Mouse (Mus musculus) midbrain, embryonic 13.5 days (tissue): ENCODE results near the gene Pde2a. TPM values are rescaled to one million over a fixed set of nuclear protein-coding genes. Genes with fewer than 3 reads are reported as not detected.

ENCODE experiments used
- ATAC-seq: fragments of 200-750 bp; cut with Nextera tagmentation; 2 replicates; pipeline ENCODE4 v1.8.0; 2017; ENCODE audit warnings: mild to moderate bottlenecking, moderate TSS enrichment, moderate library complexity
- H3K27ac ChIP-seq: fragments of 300-500 bp; sonication (generic); 2 replicates; pipeline ENCODE4 v1.5.1; 2015; ENCODE audit warnings: inconsistent platforms, mild to moderate bottlenecking, moderate library complexity
- H3K27me3 ChIP-seq: fragments of 300-500 bp; sonication (generic); 2 replicates; pipeline ENCODE4 v1.6.1; 2015; ENCODE audit warnings: mild to moderate bottlenecking, inconsistent platforms
- H3K36me3 ChIP-seq: fragments of 300-500 bp; sonication (generic); 2 replicates; pipeline ENCODE4 v1.6.1; 2015; ENCODE audit warnings: mild to moderate bottlenecking, inconsistent platforms
- H3K4me1 ChIP-seq: fragments of 300-500 bp; sonication (generic); replicated peaks from 2 replicates; pipeline ENCODE4 v1.6.1; 2015; ENCODE audit warnings: inconsistent platforms
- H3K4me2 ChIP-seq: fragments of 300-500 bp; sonication (generic); replicated peaks from 2 replicates; pipeline ENCODE4 v1.6.1; 2015; ENCODE audit warnings: moderate library complexity, mild to moderate bottlenecking, inconsistent platforms
- H3K4me3 ChIP-seq: fragments of 300-500 bp; sonication (generic); replicated peaks from 2 replicates; pipeline ENCODE4 v1.5.1; 2015; ENCODE audit warnings: mild to moderate bottlenecking, inconsistent platforms
- H3K9ac ChIP-seq: fragments of 300-500 bp; sonication (generic); replicated peaks from 2 replicates; pipeline ENCODE4 v1.6.1; 2015; ENCODE audit warnings: mild to moderate bottlenecking, inconsistent platforms
- H3K9me3 ChIP-seq: fragments of 300-500 bp; sonication (generic); 2 replicates; pipeline ENCODE4 v1.6.1; 2016; ENCODE audit warnings: mild to moderate bottlenecking, inconsistent platforms
- WGBS: fragments of 180-500 bp; shearing (Covaris S2); methylation state at CpG from one replicate; pipeline ENCODE4 v1.1.7; 2015; 5-methylcytosine and 5-hydroxymethylcytosine counted together
- polyA plus RNA-seq: library from polyadenylated mRNA; unstranded; fragments of >200 nt; fragmentation: Nextera tagmentation; extraction: Ambion mirVana; gene quantifications from 2 replicates; pipeline ENCODE4 v1.2.1, GENCODE M21; 2015

Pde2a gene
- polyA plus RNA-seq, 1 experiment from 2014 or later = 18.9 TPM

- ATAC-seq = no peak
- WGBS = 45% methylated on average over 6 of the region's 6 CpGs
These were observed 59.2 kb downstream of the Pde2a start for GRCm38 (mm10) chr7:101480671-101481070.

GRCm38 (mm10) chr7:101481872-101482498 lies 60.5 kb downstream of the Pde2a start:
- no peak for ATAC-seq
- no peak overlapping the region for H3K27ac ChIP-seq

More at GRCm38 (mm10) chr7:101480671-101481070, 59.2 kb downstream of the Pde2a start:
- H3K27ac ChIP-seq = no peak overlapping the region
- H3K27me3 ChIP-seq = no peaks in the 10 kb centered on the region
- H3K9ac ChIP-seq = no peak overlapping the region
- H3K36me3 ChIP-seq = no peaks in the 10 kb centered on the region
- no peak overlapping the region for H3K4me2 ChIP-seq
- no peaks in the 10 kb centered on the region for H3K9me3 ChIP-seq
- H3K4me3 ChIP-seq = no peak overlapping the region
- no peaks in the 10 kb centered on the region for H3K4me1 ChIP-seq

GRCm38 (mm10) chr7:101482499-101483081 lies 61.1 kb downstream of the Pde2a start:
- no peaks in the 10 kb centered on the region for H3K9me3 ChIP-seq
- ATAC-seq = peak; percentile 43
- no peak overlapping the region for H3K4me2 ChIP-seq
- H3K9ac ChIP-seq = no peak overlapping the region
- no peaks in the 10 kb centered on the region for H3K36me3 ChIP-seq
- H3K4me3 ChIP-seq = no peak overlapping the region
- no peak overlapping the region for H3K27ac ChIP-seq
- H3K4me1 ChIP-seq = no peaks in the 10 kb centered on the region
- no peaks in the 10 kb centered on the region for H3K27me3 ChIP-seq
- WGBS = 79% methylated on average over 9 of the region's 9 CpGs

More at GRCm38 (mm10) chr7:101481872-101482498, 60.5 kb downstream of the Pde2a start:
- no peak overlapping the region for H3K4me2 ChIP-seq
- H3K27me3 ChIP-seq = no peaks in the 10 kb centered on the region
- H3K9ac ChIP-seq = no peak overlapping the region
- H3K4me1 ChIP-seq = no peaks in the 10 kb centered on the region
- no peak overlapping the region for H3K4me3 ChIP-seq
- WGBS = 74% methylated on average over 8 of the region's 8 CpGs
- no peaks in the 10 kb centered on the region for H3K36me3 ChIP-seq
- H3K9me3 ChIP-seq = no peaks in the 10 kb centered on the region

- H3K4me2 ChIP-seq = no peak overlapping the region
- H3K27ac ChIP-seq = no peak overlapping the region
- no peaks in the 10 kb centered on the region for H3K36me3 ChIP-seq
- H3K9ac ChIP-seq = no peak overlapping the region
- WGBS = 72% methylated on average over 9 of the region's 9 CpGs
- no peaks in the 10 kb centered on the region for H3K9me3 ChIP-seq
- no peaks in the 10 kb centered on the region for H3K27me3 ChIP-seq
- ATAC-seq = no peak
- H3K4me3 ChIP-seq = no peak overlapping the region
- no peaks in the 10 kb centered on the region for H3K4me1 ChIP-seq
These were observed 62.1 kb downstream of the Pde2a start for GRCm38 (mm10) chr7:101483498-101484115.

GRCm38 (mm10) chr7:101487102-101487501 lies 65.6 kb downstream of the Pde2a start:
- Histone ChIP-seq H3K9me3 (no peaks in the 10 kb centered on the region), H3K36me3 (no peaks in the 10 kb centered on the region), H3K4me1 (no peaks in the 10 kb centered on the region), H3K27me3 (no peaks in the 10 kb centered on the region), H3K9ac (no peak overlapping the region), H3K27ac (no peak overlapping the region), H3K4me3 (no peak overlapping the region), H3K4me2 (no peak overlapping the region)
- no peak for ATAC-seq
- 77% methylated on average over 5 of the region's 5 CpGs for WGBS

- Histone ChIP-seq H3K4me2 (no peak overlapping the region), H3K9ac (no peak overlapping the region), H3K9me3 (no peaks in the 10 kb centered on the region), H3K4me1 (no peaks in the 10 kb centered on the region), H3K27me3 (no peaks in the 10 kb centered on the region), H3K4me3 (no peak overlapping the region), H3K36me3 (no peaks in the 10 kb centered on the region), H3K27ac (no peak overlapping the region)
- no peak for ATAC-seq
- 54% methylated on average over 4 of the region's 4 CpGs for WGBS
These were observed 69.5 kb downstream of the Pde2a start for GRCm38 (mm10) chr7:101490952-101491351.

- WGBS = 82% methylated on average over 3 of the region's 3 CpGs
- no peak overlapping the region for H3K4me3 ChIP-seq
- no peaks in the 10 kb centered on the region for H3K9me3 ChIP-seq
- ATAC-seq = no peak
- no peak overlapping the region for H3K4me2 ChIP-seq
- H3K9ac ChIP-seq = no peak overlapping the region
- peaks cover 5% of the 10 kb centered on the region; the same call in 1 of the 2 replicates for H3K4me1 ChIP-seq
- no peaks in the 10 kb centered on the region for H3K36me3 ChIP-seq
- H3K27me3 ChIP-seq = 0 out of 2 replicates have a peak, but pooled peaks cover 9% of the 10 kb centered on the region
- no peak overlapping the region for H3K27ac ChIP-seq
These were observed 76.9 kb downstream of the Pde2a start for GRCm38 (mm10) chr7:101498385-101498784.

- no peak for ATAC-seq
- Histone ChIP-seq H3K27me3 (peaks cover 17% of the 10 kb centered on the region), H3K4me2 (no peak overlapping the region), H3K36me3 (no peaks in the 10 kb centered on the region), H3K27ac (no peak overlapping the region), H3K4me1 (peaks cover 9% of the 10 kb centered on the region), H3K9ac (no peak overlapping the region), H3K9me3 (no peaks in the 10 kb centered on the region), H3K4me3 (no peak overlapping the region)
- 53% methylated on average over 10 of the region's 10 CpGs for WGBS
These were observed 77.8 kb downstream of the Pde2a start for GRCm38 (mm10) chr7:101499251-101499650.

- no peak for ATAC-seq
- Histone ChIP-seq H3K4me3 (no peak overlapping the region), H3K4me1 (peaks cover 14% of the 10 kb centered on the region), H3K36me3 (no peaks in the 10 kb centered on the region), H3K4me2 (no peak overlapping the region), H3K9me3 (no peaks in the 10 kb centered on the region), H3K27ac (no peak overlapping the region), H3K27me3 (peaks cover 20% of the 10 kb centered on the region), H3K9ac (no peak overlapping the region)
- WGBS = 66% methylated on average over 9 of the region's 9 CpGs
These were observed 78.2 kb downstream of the Pde2a start for GRCm38 (mm10) chr7:101499701-101500100.

GRCm38 (mm10) chr7:101501236-101501635 lies 79.7 kb downstream of the Pde2a start:
- no peak for ATAC-seq
- no peak overlapping the region for H3K9ac ChIP-seq
- H3K36me3 ChIP-seq = no peaks in the 10 kb centered on the region
- no peak overlapping the region for H3K4me3 ChIP-seq
- no peak overlapping the region for H3K4me2 ChIP-seq
- no peak overlapping the region for H3K27ac ChIP-seq
- peaks cover 14% of the 10 kb centered on the region for H3K4me1 ChIP-seq
- peaks cover 32% of the 10 kb centered on the region for H3K27me3 ChIP-seq
- H3K9me3 ChIP-seq = no peaks in the 10 kb centered on the region
- 71% methylated on average over 6 of the region's 6 CpGs for WGBS

- H3K27ac ChIP-seq = no peak overlapping the region
- no peaks in the 10 kb centered on the region for H3K9me3 ChIP-seq
- H3K27me3 ChIP-seq = peaks cover 32% of the 10 kb centered on the region
- H3K4me3 ChIP-seq = no peak overlapping the region
- H3K36me3 ChIP-seq = no peaks in the 10 kb centered on the region
- 69% methylated on average over 6 of the region's 6 CpGs for WGBS
- H3K4me1 ChIP-seq = peaks cover 11% of the 10 kb centered on the region
- no peak overlapping the region for H3K9ac ChIP-seq
- ATAC-seq = no peak
- H3K4me2 ChIP-seq = no peak overlapping the region
These were observed 80.2 kb downstream of the Pde2a start for GRCm38 (mm10) chr7:101501675-101502074.

GRCm38 (mm10) chr7:101503351-101503750 lies 81.9 kb downstream of the Pde2a start:
- WGBS = 26% methylated on average over 8 of the region's 8 CpGs
- H3K4me3 ChIP-seq = no peak overlapping the region
- H3K9me3 ChIP-seq = no peaks in the 10 kb centered on the region
- no peak overlapping the region for H3K4me2 ChIP-seq
- no peak overlapping the region for H3K27ac ChIP-seq
- peak; percentile 43 for ATAC-seq
- peaks cover 32% of the 10 kb centered on the region for H3K27me3 ChIP-seq
- H3K36me3 ChIP-seq = no peaks in the 10 kb centered on the region
- H3K9ac ChIP-seq = no peak overlapping the region
- peaks cover 8% of the 10 kb centered on the region; the same call in 1 of the 2 replicates for H3K4me1 ChIP-seq
